Mouse (Mus musculus) hindbrain, embryonic 12.5 days (tissue): ENCODE measurements around the gene Cacna1i. TPM values are rescaled to one million over a fixed set of nuclear protein-coding genes. Genes with fewer than 3 reads are reported as not detected.
A peak's percentile ranks its signal among the peaks of the same experiment; 100 is the strongest.

Source experiments
- ATAC-seq: fragments of 200-750 bp; cut with Nextera tagmentation; 2 replicates; pipeline ENCODE4 v1.8.0; 2017; ENCODE audit warnings: moderate TSS enrichment; ENCODE audit not compliant: low FRiP score
- H3K27ac ChIP-seq: fragments of 300-500 bp; sonication (generic); 2 replicates; pipeline ENCODE4 v1.5.1; 2016; ENCODE audit warnings: mild to moderate bottlenecking
- H3K27me3 ChIP-seq: fragments of 300-500 bp; sonication (generic); 2 replicates; pipeline ENCODE4 v1.6.1; 2016; ENCODE audit warnings: mild to moderate bottlenecking
- H3K36me3 ChIP-seq: fragments of 300-500 bp; sonication (generic); 2 replicates; pipeline ENCODE4 v1.6.1; 2016; ENCODE audit warnings: mild to moderate bottlenecking
- H3K4me1 ChIP-seq: fragments of 300-500 bp; sonication (generic); 2 replicates; pipeline ENCODE4 v1.6.1; 2016
- H3K4me2 ChIP-seq: fragments of 300-500 bp; sonication (generic); replicated peaks from 2 replicates; pipeline ENCODE4 v1.6.1; 2016; ENCODE audit warnings: mild to moderate bottlenecking
- H3K4me3 ChIP-seq: fragments of 300-500 bp; sonication (generic); 2 replicates; pipeline ENCODE4 v1.5.1; 2016; ENCODE audit warnings: mild to moderate bottlenecking
- H3K9ac ChIP-seq: fragments of 300-500 bp; sonication (generic); 2 replicates; pipeline ENCODE4 v1.6.1; 2016; ENCODE audit warnings: mild to moderate bottlenecking, moderate library complexity
- H3K9me3 ChIP-seq: fragments of 300-500 bp; sonication (generic); replicated peaks from 2 replicates; pipeline ENCODE4 v1.6.1; 2016; ENCODE audit warnings: mild to moderate bottlenecking
- WGBS: fragments of 180-500 bp; shearing (Covaris S2); methylation state at CpG from one replicate; pipeline ENCODE4 v1.1.7; 2016; 5-methylcytosine and 5-hydroxymethylcytosine counted together
- polyA plus RNA-seq: library from polyadenylated mRNA; unstranded; fragments of >200 nt; fragmentation: Nextera tagmentation; extraction: Ambion mirVana; gene quantifications from 2 replicates; pipeline ENCODE4 v1.2.1, GENCODE M21; 2016

Cacna1i gene
- polyA plus RNA-seq, 1 experiment from 2014 or later, result 0.18 TPM

GRCm38 (mm10) chr15:80278121-80278759, 8.8 kb upstream of the Cacna1i start:
- no peaks in the 10 kb centered on the region for H3K9me3 ChIP-seq
- 66% methylated on average over 5 of the region's 5 CpGs for WGBS
- H3K36me3 ChIP-seq, result no peaks in the 10 kb centered on the region
- ATAC-seq, result no peak
- peaks cover 51% of the 10 kb centered on the region for H3K27me3 ChIP-seq
- H3K9ac ChIP-seq, result peak overlapping the region; percentile 8; the same call in 1 of the 2 replicates
- H3K4me1 ChIP-seq, result 0 out of 2 replicates have a peak, but pooled peaks cover 7% of the 10 kb centered on the region
- H3K4me3 ChIP-seq, result no peak overlapping the region
- no peak overlapping the region for H3K27ac ChIP-seq
- no peak overlapping the region for H3K4me2 ChIP-seq

DNA sequence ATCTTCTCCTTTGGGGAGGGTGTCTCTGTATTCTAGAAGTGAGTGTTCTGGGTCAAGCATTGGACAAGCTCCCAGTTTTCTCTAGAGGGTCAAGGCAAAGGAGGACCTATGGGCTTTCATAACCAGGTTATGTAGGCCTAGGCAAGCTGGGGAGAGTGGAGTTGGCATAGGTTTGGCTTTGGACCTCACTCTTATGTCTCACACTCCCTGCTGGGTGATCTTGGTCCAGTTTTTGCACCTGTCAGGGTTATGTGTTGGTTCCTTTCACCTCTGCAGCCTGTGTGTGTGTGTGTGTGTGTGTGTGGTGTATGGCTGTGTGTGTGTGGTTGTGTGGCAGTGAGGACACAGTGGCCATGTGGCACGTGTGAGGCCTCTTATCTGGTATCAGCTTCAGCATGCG, 8.0 kb upstream of the Cacna1i start:
- Histone ChIP-seq H3K36me3 (no peaks in the 10 kb centered on the region), H3K9me3 (no peaks in the 10 kb centered on the region), H3K4me3 (no peak overlapping the region), H3K4me2 (no peak overlapping the region), H3K27ac (no peak overlapping the region), H3K9ac (no peak overlapping the region), H3K27me3 (peaks cover 53% of the 10 kb centered on the region), H3K4me1 (0 out of 2 replicates have a peak, but pooled peaks cover 7% of the 10 kb centered on the region)
- ATAC-seq, result no peak
- 79% methylated on average over 2 of the region's 2 CpGs for WGBS

DNA sequence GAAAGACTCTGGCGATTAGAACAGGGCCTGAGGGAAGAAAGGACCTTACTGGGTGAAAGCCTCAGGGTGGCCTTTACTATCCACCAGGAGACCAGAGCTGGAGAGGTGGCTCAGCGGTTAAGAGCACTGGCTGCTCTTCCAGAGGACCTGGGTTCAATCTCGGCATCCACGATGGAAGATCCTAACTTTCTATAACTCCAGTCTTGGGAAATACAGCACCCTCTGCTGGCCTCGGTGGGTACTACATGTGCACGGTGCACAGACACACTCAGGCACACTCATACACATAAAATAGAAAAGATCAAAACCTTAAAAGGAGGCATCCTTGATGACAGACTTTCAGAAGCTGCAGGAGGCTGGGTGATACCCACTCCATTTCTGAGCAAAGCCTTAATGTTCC, 6.4 kb upstream of the Cacna1i start:
- 0 out of 2 replicates have a peak, but pooled peaks cover 7% of the 10 kb centered on the region for H3K4me1 ChIP-seq
- H3K9me3 ChIP-seq, result no peaks in the 10 kb centered on the region
- no peak overlapping the region for H3K9ac ChIP-seq
- WGBS, result 24% methylated on average over 6 of the region's 6 CpGs
- H3K27me3 ChIP-seq, result peaks cover 62% of the 10 kb centered on the region
- no peak for ATAC-seq
- no peak overlapping the region for H3K27ac ChIP-seq
- no peaks in the 10 kb centered on the region for H3K36me3 ChIP-seq
- H3K4me3 ChIP-seq, result no peak overlapping the region
- H3K4me2 ChIP-seq, result no peak overlapping the region

DNA sequence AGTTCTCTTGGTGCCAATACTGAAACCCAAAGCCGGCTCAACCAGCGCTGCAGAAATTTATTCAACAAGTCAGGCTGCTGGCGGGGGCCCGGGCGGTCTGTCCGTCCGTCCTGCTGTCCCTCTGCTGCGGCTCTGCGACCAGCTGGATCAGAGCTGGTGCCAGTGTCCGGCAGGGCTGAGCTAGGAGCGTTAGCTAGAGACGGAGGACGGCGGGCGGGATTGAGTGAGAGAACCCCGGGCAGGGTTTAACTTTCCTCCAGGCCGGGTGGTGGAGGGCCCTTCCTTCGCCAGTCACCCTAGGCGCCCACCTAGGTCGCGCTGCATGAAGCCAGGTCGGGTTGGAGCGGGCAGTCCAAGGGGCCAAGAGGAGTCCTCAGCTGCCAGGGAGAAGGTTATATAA, 998 bp downstream of the Cacna1i start:
- Histone ChIP-seq H3K4me1 (peaks cover 15% of the 10 kb centered on the region), H3K36me3 (no peaks in the 10 kb centered on the region), H3K27me3 (peaks cover 85% of the 10 kb centered on the region), H3K4me3 (peak overlapping the region; percentile 54), H3K9ac (peak overlapping the region; percentile 78; the same call in 1 of the 2 replicates), H3K9me3 (no peaks in the 10 kb centered on the region), H3K27ac (no peak overlapping the region), H3K4me2 (peak overlapping the region; percentile 95)
- WGBS, result under 1% methylated on average over 23 of the region's 23 CpGs
- ATAC-seq, result no peak

DNA sequence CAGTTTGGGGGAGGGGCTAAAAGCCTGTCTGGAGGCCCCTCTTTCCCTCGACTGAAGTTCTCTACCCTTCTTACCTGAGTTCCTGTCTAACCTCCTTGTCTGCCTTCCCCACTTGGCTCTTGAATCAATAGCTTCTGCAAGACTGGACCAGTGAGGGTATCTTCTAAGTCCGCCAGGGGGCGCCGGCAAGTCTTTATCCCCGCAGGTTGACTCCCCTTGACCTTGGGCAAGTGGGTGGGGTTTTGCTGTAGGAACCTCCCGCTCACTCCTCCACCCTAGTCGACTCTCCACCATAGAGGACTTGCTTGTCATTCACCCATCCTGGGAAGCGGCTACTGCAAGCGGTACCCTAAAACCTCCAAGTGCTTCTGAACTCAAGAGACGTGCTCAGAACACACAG, 2.4 kb downstream of the Cacna1i start:
- WGBS, result 10% methylated on average over 10 of the region's 10 CpGs
- Histone ChIP-seq H3K4me2 (peak overlapping the region; percentile 22; the same call in 1 of the 2 replicates), H3K36me3 (no peaks in the 10 kb centered on the region), H3K9ac (no peak overlapping the region), H3K4me3 (no peak overlapping the region), H3K27ac (no peak overlapping the region), H3K9me3 (no peaks in the 10 kb centered on the region), H3K27me3 (peaks cover 75% of the 10 kb centered on the region), H3K4me1 (peaks cover 15% of the 10 kb centered on the region)
- no peak for ATAC-seq

DNA sequence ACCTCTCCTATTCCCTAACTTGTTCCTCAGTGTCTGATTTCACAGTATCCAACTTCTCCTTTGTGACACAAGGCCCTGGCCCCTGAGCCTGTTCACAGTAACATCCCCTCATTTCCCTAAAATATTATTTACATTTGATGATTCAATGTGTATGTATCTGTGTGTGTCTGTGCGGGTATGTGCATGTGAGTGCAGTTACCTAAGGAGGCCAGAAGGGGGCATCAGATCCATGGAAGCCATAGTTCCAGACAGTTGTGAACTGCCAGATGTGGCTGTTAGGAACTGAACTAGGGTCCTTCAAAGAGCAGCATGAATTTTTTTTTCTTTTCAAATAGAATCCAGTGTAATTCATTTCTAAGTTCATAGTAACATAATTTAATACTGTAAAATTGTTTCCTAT, 10.1 kb downstream of the Cacna1i start:
- no peaks in the 10 kb centered on the region for H3K4me1 ChIP-seq
- 0 out of 2 replicates have a peak, but pooled peaks cover 3% of the 10 kb centered on the region for H3K27me3 ChIP-seq
- H3K9ac ChIP-seq, result no peak overlapping the region
- no peak overlapping the region for H3K27ac ChIP-seq
- ATAC-seq, result no peak
- no peaks in the 10 kb centered on the region for H3K9me3 ChIP-seq
- H3K4me2 ChIP-seq, result no peak overlapping the region
- WGBS, result 92% methylated on average over 1 of the region's 1 CpGs
- no peak overlapping the region for H3K4me3 ChIP-seq
- H3K36me3 ChIP-seq, result no peaks in the 10 kb centered on the region

DNA sequence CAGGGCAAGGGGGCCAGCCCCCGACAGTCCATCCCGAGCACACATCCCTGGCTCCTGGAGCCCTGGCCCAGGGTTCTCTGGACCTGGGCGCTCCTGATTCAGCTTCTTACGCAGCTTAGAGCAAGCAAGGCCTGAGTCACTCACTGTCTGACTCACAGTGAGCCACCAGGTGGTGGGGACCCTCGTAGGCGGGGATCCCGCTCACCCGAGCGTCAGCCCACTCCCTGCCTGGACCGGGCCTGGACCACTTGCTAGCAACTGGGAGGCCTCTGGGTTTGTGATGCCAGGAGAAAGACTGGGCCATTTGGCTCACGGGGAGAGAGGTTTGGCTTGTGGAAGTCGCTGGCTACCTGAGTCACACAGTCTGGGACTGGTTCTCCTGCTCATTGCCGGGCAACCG, 16.7 kb downstream of the Cacna1i start:
- ATAC-seq, result no peak
- Histone ChIP-seq H3K4me1 (peaks cover 11% of the 10 kb centered on the region), H3K4me2 (no peak overlapping the region), H3K27me3 (no peaks in the 10 kb centered on the region), H3K27ac (no peak overlapping the region), H3K9ac (no peak overlapping the region), H3K9me3 (no peaks in the 10 kb centered on the region), H3K4me3 (no peak overlapping the region), H3K36me3 (no peaks in the 10 kb centered on the region)
- WGBS, result 68% methylated on average over 14 of the region's 14 CpGs

DNA sequence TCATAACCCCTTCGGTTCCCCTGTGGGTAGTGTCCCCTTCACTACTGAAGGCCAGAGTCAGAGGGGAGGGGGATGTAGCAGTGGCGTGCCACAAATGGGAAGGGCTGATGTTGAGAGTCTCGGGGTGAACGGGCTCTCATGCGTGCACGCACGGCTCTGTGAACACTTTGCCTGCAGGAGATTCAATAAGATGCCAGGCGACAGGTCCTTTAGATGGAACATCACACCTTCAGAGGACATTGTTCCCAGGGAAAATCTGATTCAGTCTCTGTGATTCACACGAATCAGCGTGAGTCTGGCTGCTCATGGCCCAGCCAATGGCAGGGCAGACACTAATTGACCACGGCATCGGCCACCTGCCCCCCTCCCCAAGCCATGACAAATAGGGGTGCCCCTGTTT, 17.1 kb downstream of the Cacna1i start:
- ATAC-seq, result no peak
- Histone ChIP-seq H3K27me3 (no peaks in the 10 kb centered on the region), H3K27ac (no peak overlapping the region), H3K4me1 (peaks cover 11% of the 10 kb centered on the region), H3K9me3 (no peaks in the 10 kb centered on the region), H3K4me3 (no peak overlapping the region), H3K4me2 (no peak overlapping the region), H3K36me3 (no peaks in the 10 kb centered on the region), H3K9ac (no peak overlapping the region)
- WGBS, result 68% methylated on average over 12 of the region's 12 CpGs

DNA sequence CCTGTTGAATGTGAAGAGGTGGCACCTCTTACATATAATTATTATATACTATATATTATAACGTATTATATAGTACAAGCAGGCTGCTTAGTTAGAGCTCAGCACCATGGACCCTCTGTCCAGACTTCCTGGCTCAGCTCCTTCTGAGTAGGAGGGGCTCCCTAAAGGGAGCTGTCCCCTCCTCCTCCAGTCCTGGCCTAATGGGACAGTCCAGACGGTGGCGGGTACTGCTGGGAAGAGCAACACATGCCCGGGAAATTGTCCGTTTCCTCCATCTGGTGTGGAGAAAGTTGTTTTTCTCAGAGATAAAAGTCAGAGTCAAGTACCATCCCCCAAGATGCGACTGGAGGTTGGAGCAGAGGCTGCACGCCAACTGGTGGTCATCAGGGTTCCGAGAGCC, 19.1 kb downstream of the Cacna1i start:
- no peaks in the 10 kb centered on the region for H3K9me3 ChIP-seq
- no peaks in the 10 kb centered on the region for H3K36me3 ChIP-seq
- H3K4me2 ChIP-seq, result no peak overlapping the region
- no peak overlapping the region for H3K4me3 ChIP-seq
- H3K27me3 ChIP-seq, result no peaks in the 10 kb centered on the region
- H3K4me1 ChIP-seq, result peaks cover 11% of the 10 kb centered on the region
- ATAC-seq, result no peak
- no peak overlapping the region for H3K9ac ChIP-seq
- no peak overlapping the region for H3K27ac ChIP-seq
- 58% methylated on average over 8 of the region's 8 CpGs for WGBS

- WGBS, result 13% methylated on average over 6 of the region's 7 CpGs
- H3K9me3 ChIP-seq, result no peaks in the 10 kb centered on the region
- H3K4me1 ChIP-seq, result peaks cover 26% of the 10 kb centered on the region
- H3K4me2 ChIP-seq, result no peak overlapping the region
- ATAC-seq, result peak; percentile 83
- H3K4me3 ChIP-seq, result no peak overlapping the region
- H3K27ac ChIP-seq, result no peak overlapping the region
- peaks cover 2% of the 10 kb centered on the region; the same call in 1 of the 2 replicates for H3K27me3 ChIP-seq
- no peak overlapping the region for H3K9ac ChIP-seq
- no peaks in the 10 kb centered on the region for H3K36me3 ChIP-seq
Observed at GRCm38 (mm10) chr15:80314731-80315130, 27.7 kb downstream of the Cacna1i start.

GRCm38 (mm10) chr15:80316966-80317634, 30.1 kb downstream of the Cacna1i start:
- ATAC-seq, result no peak
- Histone ChIP-seq H3K36me3 (no peaks in the 10 kb centered on the region), H3K4me1 (peaks cover 26% of the 10 kb centered on the region), H3K27ac (no peak overlapping the region), H3K4me3 (no peak overlapping the region), H3K9ac (no peak overlapping the region), H3K4me2 (no peak overlapping the region), H3K27me3 (peaks cover 4% of the 10 kb centered on the region; the same call in 1 of the 2 replicates), H3K9me3 (no peaks in the 10 kb centered on the region)
- WGBS, result 77% methylated on average over 6 of the region's 6 CpGs

DNA sequence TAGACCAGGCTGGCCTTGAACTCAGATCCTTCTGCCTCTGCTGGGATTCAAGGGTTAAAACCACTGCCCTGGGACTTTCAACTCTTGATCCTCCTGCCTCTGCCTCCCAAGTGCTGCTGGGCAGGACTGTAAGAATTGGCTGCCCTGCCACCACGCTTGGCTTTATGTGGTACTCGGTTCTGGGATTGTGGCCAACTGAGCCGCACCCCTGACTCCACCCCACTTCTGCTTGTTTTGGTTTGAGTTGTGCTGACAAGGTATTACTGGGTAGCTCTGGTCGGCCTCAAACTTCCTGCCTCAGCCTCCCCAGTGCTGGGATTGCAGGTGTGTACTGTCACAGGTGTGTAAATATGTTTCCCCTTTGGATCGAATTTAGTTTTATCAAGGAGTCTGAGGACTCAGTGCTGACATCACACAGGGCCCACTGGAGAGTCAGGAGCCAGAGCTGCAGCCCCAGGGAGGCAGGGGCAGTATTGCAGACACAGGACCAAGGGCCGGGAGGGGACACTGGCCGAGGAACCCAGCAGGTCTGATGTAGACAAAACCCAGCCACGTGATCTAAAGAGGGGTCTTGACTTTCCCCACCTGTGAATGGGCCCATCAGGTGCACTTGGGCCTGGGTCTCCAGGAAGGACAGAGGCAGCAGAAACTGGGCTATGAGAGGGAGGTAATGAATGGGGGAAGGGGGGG, 30.9 kb downstream of the Cacna1i start:
- Histone ChIP-seq H3K4me1 (peaks cover 26% of the 10 kb centered on the region), H3K9ac (no peak overlapping the region), H3K4me3 (no peak overlapping the region), H3K36me3 (no peaks in the 10 kb centered on the region), H3K27me3 (peaks cover 4% of the 10 kb centered on the region; the same call in 1 of the 2 replicates), H3K27ac (no peak overlapping the region), H3K4me2 (no peak overlapping the region), H3K9me3 (no peaks in the 10 kb centered on the region)
- no peak for ATAC-seq
- WGBS, result 74% methylated on average over 8 of the region's 8 CpGs
